Mouse (Mus musculus) lung, adult 2 months (tissue): Measurements from ENCODE around the gene Fam166a. TPM values are rescaled to one million over a fixed set of nuclear protein-coding genes. Genes with fewer than 3 reads are reported as not detected.

ENCODE experiments used
- DNase-seq: peaks from one replicate; pipeline ENCODE4 v3.0.0; 2022
- H3K4me1 ChIP-seq: fragments of 200-500 bp; 2 replicates; pipeline ENCODE4 v1.6.1; 2011; ENCODE audit warnings: low read length; ENCODE audit not compliant: control insufficient read depth, insufficient read depth
- H3K4me3 ChIP-seq: fragments of 200-500 bp; replicated peaks from 2 replicates; pipeline ENCODE3; 2011; ENCODE audit warnings: low read depth, mild to moderate bottlenecking, control low read depth, low read length; ENCODE audit errors: extremely low read depth
- CTCF ChIP-seq: fragments of 200-500 bp; IDR thresholded peaks from 2 replicates; pipeline ENCODE4 v1.5.1; 2011; ENCODE audit warnings: mild to moderate bottlenecking, low read length, control low read depth; ENCODE audit not compliant: insufficient read depth
- POLR2A ChIP-seq: fragments of 200-500 bp; IDR thresholded peaks from 2 replicates; pipeline ENCODE4 v1.6.1; 2011; ENCODE audit warnings: low read depth, mild to moderate bottlenecking, control low read depth, low read length, borderline replicate concordance; ENCODE audit errors: extremely low read depth
- WGBS: fragments of 180-500 bp; shearing (Covaris S2); methylation state at CpG from one replicate; pipeline ENCODE4 v1.1.7; 2018; 5-methylcytosine and 5-hydroxymethylcytosine counted together
- polyA plus RNA-seq: library from polyadenylated mRNA; depleted of rRNA; stranded (reverse); fragments of >200 nt; gene quantifications from 2 replicates; pipeline ENCODE4 v1.2.3, GENCODE M21; 2012

Fam166a gene
- polyA plus RNA-seq, 1 experiment = 0.17 TPM

- no peak for DNase-seq
- Histone ChIP-seq H3K4me1 (peaks cover 3% of the 10 kb centered on the region; the same call in 1 of the 2 replicates), H3K4me3 (no peak overlapping the region)
- TF ChIP-seq POLR2A (no peak), CTCF (no peak)
- WGBS = 68% methylated on average over 2 of the region's 2 CpGs
Measured at GRCm38 (mm10) chr2:25183336-25183735, 35.2 kb upstream of the Fam166a start.

GRCm38 (mm10) chr2:25184496-25184895 is 34.0 kb upstream of the Fam166a start:
- Histone ChIP-seq H3K4me1 (no peaks in the 10 kb centered on the region), H3K4me3 (no peak overlapping the region)
- WGBS = 89% methylated on average over 7 of the region's 7 CpGs
- no peak for DNase-seq
- no peak for TF ChIP-seq CTCF

- peak overlapping the region; percentile 6 for H3K4me3 ChIP-seq
- TF ChIP-seq CTCF = peak; percentile 39; the same call in 1 of the 2 replicates
- TF ChIP-seq POLR2A = no peak
- WGBS = 3% methylated on average over 64 of the region's 64 CpGs
- no peaks in the 10 kb centered on the region for H3K4me1 ChIP-seq
- DNase-seq = peak; percentile 62
Measured at GRCm38 (mm10) chr2:25185625-25186574, 32.6 kb upstream of the Fam166a start.

- H3K4me3 ChIP-seq = no peak overlapping the region
- WGBS = 53% methylated on average over 5 of the region's 5 CpGs
- no peak for DNase-seq
- TF ChIP-seq POLR2A (no peak), CTCF (no peak)
- H3K4me1 ChIP-seq = no peaks in the 10 kb centered on the region
Measured at GRCm38 (mm10) chr2:25186575-25186930, 32.0 kb upstream of the Fam166a start.

- no peak for DNase-seq
- no peaks in the 10 kb centered on the region for H3K4me1 ChIP-seq
- H3K4me3 ChIP-seq = no peak overlapping the region
- no peak for TF ChIP-seq CTCF
- TF ChIP-seq POLR2A = no peak
- WGBS = 89% methylated on average over 6 of the region's 6 CpGs
Measured at GRCm38 (mm10) chr2:25187841-25188240, 30.7 kb upstream of the Fam166a start.

GRCm38 (mm10) chr2:25193330-25193770 is 25.2 kb upstream of the Fam166a start:
- WGBS = under 1% methylated on average over 6 of the region's 6 CpGs
- DNase-seq = peak; percentile 80
- peaks cover 26% of the 10 kb centered on the region for H3K4me1 ChIP-seq
- TF ChIP-seq CTCF (peak; percentile 93), POLR2A (0 out of 2 replicates have a peak, but pooled peaks have one; percentile 18)
- no peak overlapping the region for H3K4me3 ChIP-seq

GRCm38 (mm10) chr2:25194006-25194405 is 24.5 kb upstream of the Fam166a start:
- Histone ChIP-seq H3K4me3 (no peak overlapping the region), H3K4me1 (peaks cover 26% of the 10 kb centered on the region)
- no peak for DNase-seq
- 63% methylated on average over 5 of the region's 5 CpGs for WGBS
- TF ChIP-seq POLR2A = no peak
- no peak for TF ChIP-seq CTCF

GRCm38 (mm10) chr2:25194486-25195171 is 23.9 kb upstream of the Fam166a start:
- H3K4me1 ChIP-seq = peaks cover 26% of the 10 kb centered on the region
- peak overlapping the region; percentile 4 for H3K4me3 ChIP-seq
- WGBS = 52% methylated on average over 17 of the region's 17 CpGs
- DNase-seq = peak; percentile 29
- TF ChIP-seq POLR2A (0 out of 2 replicates have a peak, but pooled peaks have one; percentile 28), CTCF (no peak)

- WGBS = 22% methylated on average over 55 of the region's 55 CpGs
- peak; percentile 72 for DNase-seq
- Histone ChIP-seq H3K4me3 (peak overlapping the region; percentile 61), H3K4me1 (peaks cover 26% of the 10 kb centered on the region)
- TF ChIP-seq POLR2A (no peak), CTCF (no peak)
Measured at GRCm38 (mm10) chr2:25195211-25196156, 23.1 kb upstream of the Fam166a start.
